Mouse (Mus musculus): ENCODE results near the gene Bpgm. TPM values are rescaled to one million over a fixed set of nuclear protein-coding genes. Genes with fewer than 3 reads are reported as not detected.

Bpgm gene
- polyA plus RNA-seq, 1 experiment: 1.1 TPM

DNA sequence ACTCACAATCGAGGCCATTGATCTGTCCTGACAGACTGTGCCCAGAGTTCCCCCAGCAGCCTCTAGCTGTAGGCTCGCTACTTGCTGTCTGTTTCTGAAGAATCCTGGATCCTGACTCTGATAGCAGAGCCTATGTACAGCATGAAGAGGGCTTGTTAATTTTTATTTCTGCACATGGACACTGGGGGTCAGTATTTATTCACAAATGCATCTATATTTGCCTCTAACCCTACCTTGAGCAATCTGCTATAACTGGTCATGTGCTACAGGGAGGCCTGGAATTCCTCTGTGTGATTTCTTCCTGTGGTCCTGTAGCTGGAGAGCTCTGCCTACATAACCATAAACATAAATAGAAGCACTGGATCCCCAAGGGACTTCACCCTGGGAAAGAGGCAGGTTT, 35.4 kb downstream of the Bpgm start:
- no peak for TF ChIP-seq GATA1 (IDR thresholded peaks at IDR 0.05; ENCODE audit: low read length)

DNA sequence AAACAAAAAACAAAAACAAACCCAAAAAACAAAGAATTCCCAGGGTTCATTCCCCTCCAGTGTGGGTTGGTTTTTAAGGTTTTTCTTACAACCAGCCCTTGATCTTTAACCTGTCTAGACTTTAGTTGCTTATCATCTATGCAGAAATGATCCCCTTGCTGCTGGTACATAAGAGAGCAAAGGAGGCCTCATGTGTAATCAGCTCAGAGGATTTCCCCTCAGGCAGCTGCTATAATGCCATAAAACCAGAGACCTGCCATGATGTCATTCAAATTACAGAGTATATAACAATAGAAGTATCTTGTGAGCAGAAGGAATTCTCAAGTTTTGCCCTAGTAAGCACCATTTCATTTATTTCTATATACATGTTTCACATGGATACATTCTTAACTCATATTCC, 36.7 kb downstream of the Bpgm start:
- no peak for TF ChIP-seq GATA1 (IDR thresholded peaks at IDR 0.05; ENCODE audit: low read length)

DNA sequence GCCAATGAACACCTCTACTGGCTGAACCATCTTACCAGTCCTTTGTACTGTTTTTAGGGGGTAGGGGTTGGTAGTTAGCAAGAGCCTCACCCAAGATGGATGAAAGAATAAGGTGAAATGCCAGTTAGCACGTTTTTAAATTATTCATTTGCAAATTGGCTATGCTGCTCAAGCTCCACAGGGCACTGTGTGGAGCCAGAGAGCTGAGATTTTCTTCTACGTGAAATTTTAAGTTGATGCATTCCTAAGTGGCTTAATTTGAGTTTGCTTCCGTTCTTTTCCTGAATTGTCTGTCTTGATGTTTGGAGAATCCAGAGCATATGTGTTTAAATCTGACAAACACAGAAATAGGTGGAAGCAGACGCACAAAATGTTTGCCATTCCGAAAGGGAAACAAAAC, 38.6 kb downstream of the Bpgm start:
- no peak for TF ChIP-seq GATA1 (IDR thresholded peaks at IDR 0.05; ENCODE audit: low read length)

DNA sequence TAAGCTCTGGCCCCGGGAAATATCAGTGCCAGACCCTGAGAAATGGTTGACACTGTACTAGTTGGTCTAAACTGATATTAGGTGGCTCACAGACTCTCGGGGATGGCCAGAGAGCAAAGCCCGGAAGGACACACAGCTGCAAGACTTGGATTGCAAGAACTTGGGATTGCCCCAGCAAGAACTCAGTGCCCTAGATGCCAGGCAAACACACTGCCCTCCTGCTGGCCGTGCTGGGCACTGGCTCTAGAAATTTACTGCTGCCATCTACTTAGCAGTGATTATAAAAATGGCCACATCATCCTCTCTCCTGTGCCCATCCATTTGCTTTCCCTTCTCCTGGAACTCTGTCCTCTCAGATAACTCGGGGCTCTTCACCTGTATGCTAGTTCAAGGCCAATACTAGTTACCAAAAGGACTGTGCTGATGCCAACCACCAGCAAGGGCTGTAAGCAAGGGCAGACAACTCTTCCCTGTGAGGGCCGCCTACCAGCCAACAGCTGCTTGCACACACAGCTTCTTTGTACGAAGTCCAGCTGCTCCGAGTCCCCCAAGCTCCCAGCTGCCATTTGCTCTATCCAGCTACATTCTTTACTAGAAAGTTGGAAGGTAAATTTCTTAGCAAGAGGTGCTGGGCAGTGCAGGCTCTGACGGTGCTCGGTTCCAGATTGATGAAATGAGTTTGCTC, 39.2 kb downstream of the Bpgm start:
- TF ChIP-seq GATA1 (IDR thresholded peaks at IDR 0.05; ENCODE audit: low read length): no peak

DNA sequence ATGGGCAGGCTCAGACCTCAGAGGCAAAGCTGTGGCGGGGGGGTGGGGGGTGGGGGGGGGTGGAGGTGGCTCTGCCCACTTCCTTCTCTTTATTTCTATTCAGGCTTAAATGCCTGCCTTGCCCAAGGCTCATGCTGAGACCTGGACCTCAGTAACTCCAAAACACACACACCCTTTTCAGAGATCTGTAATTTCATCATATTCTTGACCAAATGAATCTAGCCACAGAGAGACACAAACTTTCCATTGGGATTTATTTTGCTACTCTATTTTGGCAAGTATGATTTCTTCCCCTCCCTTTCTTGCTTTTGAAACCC, 39.7 kb downstream of the Bpgm start:
- TF ChIP-seq GATA1 (IDR thresholded peaks at IDR 0.05; ENCODE audit: low read length): no peak

DNA sequence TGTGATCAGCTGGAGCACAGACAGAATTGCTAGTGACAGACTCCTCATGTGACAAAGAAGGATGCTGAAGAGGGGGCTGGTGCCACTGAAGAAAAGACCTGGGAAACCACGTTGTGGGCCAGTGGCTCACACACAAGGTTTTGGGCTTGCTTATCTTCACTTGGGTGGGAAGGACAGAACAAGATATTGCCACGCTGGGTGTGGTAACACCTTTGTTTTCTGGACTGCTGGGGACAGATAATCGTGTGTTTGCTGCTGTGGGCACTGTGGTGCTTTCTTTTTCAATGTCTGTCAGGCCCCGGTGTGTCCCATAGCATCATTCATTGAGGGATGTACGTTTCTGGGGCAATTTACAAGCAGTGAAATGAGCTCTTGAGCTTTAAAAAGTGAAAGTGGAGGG, 41.7 kb downstream of the Bpgm start:
- TF ChIP-seq GATA1 (IDR thresholded peaks at IDR 0.05; ENCODE audit: low read length): no peak

DNA sequence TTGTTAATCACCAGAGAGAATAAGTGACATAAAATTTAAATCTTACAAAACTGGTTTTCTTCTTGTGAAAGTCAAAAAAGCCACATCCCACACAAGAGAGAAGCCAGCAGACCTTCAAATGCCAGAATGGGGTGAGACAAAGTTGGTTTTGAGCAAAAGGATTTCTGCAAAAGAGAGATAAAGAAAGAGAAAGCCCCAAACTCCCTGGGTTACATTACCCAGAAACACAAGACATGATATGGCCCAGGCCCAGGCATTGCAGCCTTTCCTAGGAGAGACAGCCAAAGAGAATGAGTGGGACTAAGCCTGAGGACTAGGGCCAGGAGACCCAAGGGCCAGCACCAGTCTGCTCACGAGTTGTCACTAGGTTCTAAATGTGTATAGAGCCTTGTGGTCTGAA, 43.1 kb downstream of the Bpgm start:
- no peak for TF ChIP-seq GATA1 (IDR thresholded peaks at IDR 0.05; ENCODE audit: low read length)

DNA sequence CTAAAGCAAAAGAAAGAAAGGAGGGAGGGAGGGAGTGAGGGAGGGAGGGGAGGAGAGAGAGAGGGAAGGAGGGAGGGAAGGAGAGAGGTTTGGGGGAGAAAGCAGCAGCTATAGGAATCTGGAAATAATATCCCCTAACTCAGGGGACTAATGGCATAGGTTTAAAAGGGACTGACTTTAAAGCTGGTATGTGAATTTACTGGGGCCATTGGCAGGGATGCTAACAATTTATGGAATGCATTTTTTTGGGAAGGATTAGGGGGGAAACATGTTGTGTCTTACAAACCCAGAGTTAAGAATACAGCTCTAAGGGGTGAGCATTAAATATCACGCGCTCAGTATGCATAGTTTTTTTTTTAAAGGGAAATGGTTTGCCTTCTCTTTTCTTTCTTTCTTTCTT, 44.5 kb downstream of the Bpgm start:
- no peak for TF ChIP-seq GATA1 (IDR thresholded peaks at IDR 0.05; ENCODE audit: low read length)

DNA sequence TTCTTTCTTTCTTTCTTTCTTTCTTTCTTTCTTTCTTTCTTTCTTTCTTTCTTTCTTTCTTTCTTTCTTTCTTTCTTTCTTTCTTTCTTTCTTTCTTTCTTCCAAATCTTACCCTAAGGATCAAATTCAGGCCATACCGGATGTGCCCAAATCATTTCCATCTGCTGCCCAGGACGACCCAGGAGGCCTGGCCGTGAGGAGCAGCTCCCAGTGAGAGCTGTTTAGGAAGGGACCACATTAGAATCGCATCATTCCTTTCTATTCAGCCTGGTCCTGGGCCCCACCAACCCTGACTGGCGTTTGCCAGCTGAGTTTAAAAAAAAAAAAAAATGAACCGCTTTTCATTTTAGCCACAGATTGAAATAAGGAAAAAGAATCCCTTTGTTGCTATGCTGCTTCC, 44.9 kb downstream of the Bpgm start:
- no peak for TF ChIP-seq GATA1 (IDR thresholded peaks at IDR 0.05; ENCODE audit: low read length)

DNA sequence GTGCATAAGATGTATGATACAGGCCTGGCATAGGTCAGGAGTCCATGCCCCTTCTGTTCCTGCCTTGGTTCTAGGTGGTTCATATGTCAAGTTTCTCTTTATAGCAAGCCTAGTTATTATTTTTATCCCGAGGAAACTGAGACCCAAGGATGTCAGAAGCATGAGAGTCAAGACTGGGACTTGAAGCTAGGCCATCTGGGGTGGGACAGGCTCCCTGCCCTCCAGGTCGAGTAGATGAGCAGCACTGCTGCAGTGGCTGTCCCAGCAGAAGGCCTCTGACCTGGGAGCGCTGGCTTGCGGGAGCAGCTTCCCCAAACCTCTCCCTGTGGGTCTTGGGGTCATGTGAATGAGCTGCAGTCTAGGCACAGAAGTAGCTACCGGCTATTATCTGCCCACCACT, 47.5 kb downstream of the Bpgm start:
- no peak for TF ChIP-seq GATA1 (IDR thresholded peaks at IDR 0.05; ENCODE audit: low read length)

DNA sequence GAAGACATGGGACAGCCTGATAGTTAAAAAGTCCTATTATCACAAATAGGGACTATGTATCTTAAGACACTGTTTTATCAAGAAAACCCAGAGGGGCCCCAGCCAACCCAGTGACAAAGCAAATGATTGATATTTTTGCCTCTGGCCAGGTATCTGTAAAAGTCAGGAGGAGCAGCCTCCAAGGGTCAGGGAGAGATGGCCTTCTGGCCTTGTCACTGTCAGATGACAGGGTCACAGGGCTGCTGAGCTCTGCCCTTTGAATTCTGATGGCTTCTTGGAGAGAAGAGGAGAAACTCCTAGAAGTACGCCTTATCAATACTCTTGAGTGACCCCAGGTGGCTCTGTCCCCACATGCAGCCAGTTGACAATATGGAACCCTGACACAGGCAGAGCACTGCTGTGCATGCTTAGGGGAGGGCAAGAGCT, 49.5 kb downstream of the Bpgm start:
- no peak for TF ChIP-seq GATA1 (IDR thresholded peaks at IDR 0.05; ENCODE audit: low read length)

DNA sequence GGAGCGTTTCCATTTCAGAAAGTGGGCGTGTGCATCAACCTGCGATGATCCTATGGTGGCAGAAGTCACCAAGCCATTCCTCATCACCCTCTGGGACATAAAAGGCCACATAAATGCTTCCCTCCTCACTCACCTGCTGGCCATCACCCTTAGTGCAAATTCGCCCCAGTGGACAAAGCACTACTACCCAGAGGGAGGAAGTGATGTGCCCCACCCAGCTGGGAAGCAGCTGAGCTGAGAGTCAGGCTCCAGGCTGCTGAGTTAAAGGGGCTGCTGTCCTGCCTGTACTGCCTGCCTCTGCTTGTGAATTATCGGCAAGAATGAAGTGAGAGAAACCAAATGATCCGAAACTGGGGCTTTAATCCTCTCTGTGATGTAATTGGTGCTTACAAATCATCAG, 49.9 kb downstream of the Bpgm start:
- TF ChIP-seq GATA1 (IDR thresholded peaks at IDR 0.05; ENCODE audit: low read length): no peak

DNA sequence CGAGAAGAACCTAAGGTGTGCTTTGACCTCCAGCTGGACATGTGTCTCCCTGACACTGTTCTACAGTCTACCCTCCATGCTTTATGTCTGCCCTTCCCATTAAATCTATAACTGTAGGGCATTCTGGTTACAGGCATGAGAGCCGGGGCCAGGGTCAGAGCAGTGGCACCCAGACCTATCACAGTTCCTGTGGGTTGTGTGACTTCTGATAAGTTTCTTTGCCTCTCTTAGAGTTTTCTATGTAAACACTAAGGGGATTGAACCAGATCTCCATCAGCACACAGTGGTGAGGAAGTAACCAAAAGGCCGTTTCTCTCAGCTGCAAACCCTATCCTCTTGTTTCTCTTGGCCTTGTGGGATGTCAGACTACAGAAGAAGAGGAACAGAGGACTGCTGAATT, 50.4 kb downstream of the Bpgm start:
- TF ChIP-seq GATA1 (IDR thresholded peaks at IDR 0.05; ENCODE audit: low read length): no peak

DNA sequence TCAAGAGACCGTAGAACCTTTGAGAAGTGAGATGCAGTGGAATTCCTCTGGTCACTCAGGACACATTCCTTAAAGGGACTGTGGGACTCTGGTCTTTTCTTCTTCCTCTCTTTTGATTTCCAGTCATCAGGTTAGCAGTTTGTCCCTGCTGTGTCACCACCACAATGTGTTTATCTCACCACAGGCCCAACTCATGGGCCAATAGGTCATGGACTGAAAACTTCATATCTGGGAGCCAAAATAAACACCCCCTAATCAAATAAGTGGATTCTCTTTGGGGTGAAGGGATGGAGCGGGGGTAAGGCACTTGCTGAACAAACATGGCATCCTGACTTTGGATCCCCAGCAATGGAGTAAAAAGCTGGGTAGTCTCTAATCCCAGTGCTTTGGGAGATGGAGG, 52.1 kb downstream of the Bpgm start:
- no peak for TF ChIP-seq GATA1 (IDR thresholded peaks at IDR 0.05; ENCODE audit: low read length)

DNA sequence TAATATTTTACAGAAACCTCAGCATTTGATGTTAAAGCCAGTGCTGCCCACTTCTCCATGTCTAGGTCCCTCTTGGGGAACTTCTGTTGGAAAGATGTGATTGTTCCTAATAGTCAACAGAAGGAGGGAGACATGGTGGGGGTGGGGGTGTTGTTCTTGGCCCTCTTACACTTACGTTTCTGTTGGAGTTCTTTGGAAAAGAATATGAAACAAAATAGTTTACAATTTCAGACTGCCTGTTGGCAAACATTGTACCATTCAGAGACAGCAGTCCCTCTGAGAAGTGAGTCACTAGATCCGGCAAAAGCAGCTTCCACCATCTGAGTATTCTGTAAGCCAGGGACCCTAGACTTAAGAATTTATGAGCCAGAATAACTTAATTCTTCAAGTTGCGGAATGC, 54.0 kb downstream of the Bpgm start:
- TF ChIP-seq GATA1 (IDR thresholded peaks at IDR 0.05; ENCODE audit: low read length): no peak

DNA sequence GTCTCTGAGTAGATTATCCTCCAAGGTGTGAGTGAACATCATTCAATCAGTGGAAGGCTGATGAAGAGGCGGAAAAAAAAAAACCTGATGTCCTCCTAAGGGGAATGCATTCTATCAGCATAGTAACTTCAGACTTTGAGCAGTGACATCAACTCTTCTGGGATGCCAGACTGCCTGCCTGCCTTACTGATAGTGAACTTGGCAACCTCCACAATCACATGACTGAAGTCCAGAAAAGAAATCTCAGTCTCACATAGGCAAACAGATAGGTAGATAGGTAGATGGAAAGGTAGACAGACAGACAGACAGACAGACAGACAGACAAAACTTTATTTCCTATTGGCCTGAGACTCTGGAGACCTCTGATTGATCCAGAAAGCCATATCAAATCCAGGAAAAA, 57.0 kb downstream of the Bpgm start:
- no peak for TF ChIP-seq GATA1 (IDR thresholded peaks at IDR 0.05; ENCODE audit: low read length)

DNA sequence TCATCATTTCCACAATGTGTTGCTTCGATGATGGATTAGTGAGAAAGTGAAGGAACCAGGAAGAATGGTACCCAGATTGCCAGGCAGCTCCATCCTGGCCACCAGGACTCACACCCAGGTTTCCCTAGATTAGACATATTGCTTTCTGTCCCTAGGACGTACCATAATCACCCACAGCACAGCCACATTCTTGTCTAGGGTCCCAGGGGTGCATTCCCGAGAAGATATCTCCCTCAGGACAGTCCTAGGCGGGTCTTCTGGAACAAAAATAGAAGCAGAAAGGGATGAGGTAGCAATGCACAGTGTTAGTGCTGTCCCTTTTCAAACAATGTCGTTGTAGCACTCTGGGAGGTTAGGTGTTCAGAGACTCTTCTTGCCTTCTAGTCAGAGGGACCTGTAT, 57.9 kb downstream of the Bpgm start:
- TF ChIP-seq GATA1 (IDR thresholded peaks at IDR 0.05; ENCODE audit: low read length): no peak

DNA sequence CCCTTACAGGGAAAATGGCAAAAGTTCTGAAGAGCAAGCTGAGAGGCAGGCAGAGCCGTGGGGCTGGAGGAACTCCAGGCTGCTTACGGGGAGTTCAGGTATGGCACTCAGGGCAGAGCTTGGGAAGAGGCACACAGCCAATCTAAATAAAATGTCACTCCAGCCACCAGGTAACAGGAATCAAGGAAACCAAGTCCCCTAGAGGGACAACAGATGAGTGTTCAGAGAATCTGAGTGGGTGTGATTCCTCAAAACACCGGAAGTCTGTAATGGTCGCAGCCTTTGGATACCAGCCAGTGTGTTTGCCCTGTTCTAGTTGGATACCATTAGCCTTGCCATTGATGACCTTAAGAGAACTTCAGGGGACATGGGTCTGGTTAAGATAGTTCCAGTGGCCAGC, 66.9 kb downstream of the Bpgm start:
- no peak for TF ChIP-seq GATA1 (IDR thresholded peaks at IDR 0.05; ENCODE audit: low read length)

Measured in G1E-ER4 (cell line).